Mouse (Mus musculus) left cerebral cortex, adult 18-20 months (tissue): Measurements from ENCODE around the gene Rpl36a. TPM values are rescaled to one million over a fixed set of nuclear protein-coding genes. Genes with fewer than 3 reads are reported as not detected.

Experiments used
- DNase-seq, 2 experiments: peaks; one replicate each; pipeline ENCODE4 v3.0.0; 2021 to 2022; ENCODE audit warnings: low spot score in 2 of 2, mixed read lengths in 1 of 2
- total RNA-seq, 2 experiments: library from RNA; stranded (reverse); gene quantifications; 2 replicates each; pipeline ENCODE4 v1.2.3; 2021

Rpl36a gene
- total RNA-seq, 2 experiments from 2014 or later: 131 to 132 TPM

GRCm38 (mm10) chrX:134589836-134590235 lies 4.4 kb downstream of the Rpl36a start:
- no peak for DNase-seq

- no peak for DNase-seq
Observed at GRCm38 (mm10) chrX:134599922-134600565, 14.6 kb downstream of the Rpl36a start.

DNA sequence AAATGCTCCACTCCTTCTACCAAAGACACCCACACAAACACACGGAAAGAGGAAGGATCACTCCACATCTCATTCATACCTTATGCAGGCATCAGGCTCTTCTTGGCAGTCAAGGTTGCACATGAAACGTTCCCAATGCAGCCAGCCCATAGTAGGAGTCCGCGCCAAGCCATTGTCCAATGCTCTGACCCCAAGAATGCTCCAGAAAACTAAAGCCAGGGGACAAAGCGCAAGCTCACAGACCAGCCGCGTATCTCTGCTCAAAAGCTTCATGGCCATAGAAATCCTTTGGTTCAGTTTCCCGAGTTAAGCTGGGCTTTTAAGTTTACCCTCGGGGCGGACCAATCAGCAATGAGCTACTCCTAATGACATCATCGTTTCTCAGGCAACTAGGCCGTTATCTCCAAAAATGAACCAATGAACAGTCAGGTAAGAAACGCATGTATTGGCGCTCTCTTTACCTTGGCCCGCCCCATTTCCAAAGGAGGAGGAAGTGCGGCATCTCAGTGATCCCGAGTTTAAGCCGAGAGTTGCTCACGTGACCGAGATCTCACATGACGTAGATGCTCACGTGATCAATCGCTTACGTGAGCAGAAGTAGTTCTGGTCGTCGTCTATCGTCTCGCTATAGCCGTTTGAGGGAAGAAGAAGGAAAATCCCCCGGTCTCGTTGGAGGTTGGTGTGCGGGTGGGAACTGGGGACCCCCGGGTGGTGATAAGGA lies 15.4 kb downstream of the Rpl36a start, which contains the start of the genes Gla and Hnrnph2:
TSS of gene Gla (minus strand) at position 467 of the 721 bp plus-strand sequence.
TSS of gene Hnrnph2 (plus strand) at position 521 of the 721 bp plus-strand sequence.
- peak; percentile 83 to 85 for DNase-seq

DNA sequence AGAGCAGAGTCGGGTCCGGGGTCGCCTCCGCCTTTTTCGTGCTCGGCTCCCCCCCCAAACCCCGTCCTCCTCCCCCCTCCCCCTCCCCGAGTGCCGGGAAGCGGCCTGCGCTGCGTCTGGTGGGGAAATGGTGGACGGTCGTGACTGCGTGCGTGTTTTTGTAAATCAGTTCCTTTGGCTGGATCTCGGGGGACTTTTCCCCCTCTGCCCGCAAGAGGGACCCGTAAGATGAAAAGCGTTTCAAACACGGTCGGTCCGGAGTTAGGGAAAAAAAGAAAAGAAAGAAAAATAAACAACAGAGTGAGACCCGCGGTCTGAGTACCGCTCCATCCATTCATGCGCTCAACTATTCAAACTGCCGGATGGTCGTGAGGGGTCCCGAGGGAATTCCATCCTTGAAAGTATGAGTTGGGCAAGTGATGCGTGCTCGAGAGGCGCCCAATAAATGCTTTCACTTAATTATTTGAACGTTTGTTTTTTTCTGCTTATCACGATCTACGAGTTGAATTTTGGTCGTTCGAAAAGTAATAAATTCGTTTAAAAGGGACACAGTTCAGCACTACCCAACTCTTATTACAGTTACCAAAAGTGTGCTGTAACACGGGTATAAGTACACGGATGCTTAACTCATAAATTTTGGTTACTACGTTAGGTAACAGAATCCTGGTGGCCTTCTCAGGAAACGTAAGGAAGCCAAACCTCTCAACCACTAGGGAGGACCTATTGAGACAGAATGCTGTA lies 16.1 kb downstream of the Rpl36a start:
- DNase-seq: no peak

DNA sequence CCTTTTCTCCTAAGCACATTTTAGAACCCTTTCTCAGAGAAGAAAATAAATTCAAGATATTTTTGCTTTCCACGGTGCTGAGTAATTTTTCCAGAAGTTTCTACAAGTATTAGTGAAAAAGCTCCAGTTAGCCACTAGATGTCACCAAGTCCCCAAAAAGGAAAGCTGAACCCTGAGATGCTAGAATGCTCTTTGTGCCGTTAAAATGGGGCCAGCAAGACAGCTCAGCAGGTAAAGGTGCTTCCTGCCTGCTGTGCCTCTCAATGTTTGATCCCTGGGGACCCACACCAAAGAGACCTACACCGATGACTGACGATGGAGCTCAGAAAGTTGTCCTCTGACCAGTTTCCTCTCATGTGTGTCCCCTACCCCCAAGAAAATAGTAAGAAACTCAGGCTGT lies 24.0 kb downstream of the Rpl36a start:
- no peak for DNase-seq

GRCm38 (mm10) chrX:134610984-134611383 lies 25.5 kb downstream of the Rpl36a start:
- DNase-seq: no peak

GRCm38 (mm10) chrX:134612285-134612959 lies 27.0 kb downstream of the Rpl36a start:
- no peak for DNase-seq

- DNase-seq: no peak
Observed at GRCm38 (mm10) chrX:134614306-134614705, 28.9 kb downstream of the Rpl36a start.

GRCm38 (mm10) chrX:134619695-134620094 lies 34.2 kb downstream of the Rpl36a start:
- no peak for DNase-seq

- no peak for DNase-seq
Observed at GRCm38 (mm10) chrX:134620254-134620865, 34.9 kb downstream of the Rpl36a start.

DNA sequence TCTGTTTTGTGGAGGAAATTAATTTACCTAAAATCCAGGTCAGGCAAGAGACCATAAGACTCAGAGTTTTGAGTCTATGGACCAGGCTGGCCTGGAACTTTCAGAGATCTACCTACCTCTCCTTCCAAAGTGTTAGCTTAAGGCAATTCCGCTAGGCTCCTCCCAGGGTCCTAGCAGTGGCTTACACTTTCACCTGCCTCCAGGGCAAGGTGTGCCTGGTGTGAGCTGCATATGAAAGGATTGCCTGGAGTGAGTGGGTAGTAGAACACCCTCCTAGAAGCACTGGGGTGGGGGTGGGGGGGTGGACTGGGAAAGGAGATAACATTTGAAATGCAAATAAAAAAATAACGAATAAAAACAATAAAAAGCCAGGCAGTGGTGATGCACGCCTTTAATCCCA lies 36.2 kb downstream of the Rpl36a start:
- no peak for DNase-seq

GRCm38 (mm10) chrX:134623350-134623749 lies 37.9 kb downstream of the Rpl36a start:
- DNase-seq: no peak

DNA sequence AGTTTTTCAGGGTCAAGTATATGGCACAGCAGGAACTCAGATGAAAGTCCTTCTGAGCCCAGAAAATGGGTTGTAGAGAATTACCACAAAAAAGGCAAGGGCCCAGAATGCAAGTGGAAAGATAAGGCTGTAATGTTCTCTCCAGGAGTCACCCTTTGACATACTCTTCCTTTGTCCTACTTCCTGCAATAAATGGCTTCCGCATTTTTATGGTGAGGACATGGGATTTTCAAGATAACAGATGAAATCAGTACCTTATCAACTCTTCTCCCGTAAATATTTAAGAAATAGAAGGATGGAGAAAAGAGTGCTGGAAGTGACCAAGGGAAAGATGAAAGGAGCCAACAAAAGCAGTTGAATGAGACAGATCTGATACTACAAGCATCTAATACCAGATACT lies 42.7 kb downstream of the Rpl36a start:
- DNase-seq: no peak

GRCm38 (mm10) chrX:134632710-134633109 lies 47.3 kb downstream of the Rpl36a start:
- DNase-seq: no peak

- no peak for DNase-seq
Observed at GRCm38 (mm10) chrX:134635111-134635510, 49.7 kb downstream of the Rpl36a start.

GRCm38 (mm10) chrX:134635860-134636259 lies 50.4 kb downstream of the Rpl36a start:
- DNase-seq: no peak

Other genes with a start within 250 kb of the Rpl36a start
- 10 to 100 TPM; 49.4 to 55.2 TPM for gene Drp2, start 181.1 kb upstream of the Rpl36a start, total RNA-seq
- not detected for gene Taf7l, start 109.2 kb upstream of the Rpl36a start, total RNA-seq
- gene Timm8a1, start 43.8 kb upstream of the Rpl36a start, total RNA-seq: 10 to 100 TPM; 14.2 to 18.6 TPM
- 1 to 10 TPM in 1 of 2 experiments, under 1 TPM in 1; 0.89 to 1.3 TPM for gene Btk, start 2.1 kb upstream of the Rpl36a start, total RNA-seq
- 10 to 100 TPM; 11.4 to 12.1 TPM for gene Gla, start 15.5 kb downstream of the Rpl36a start, total RNA-seq
- gene Hnrnph2, start 15.5 kb downstream of the Rpl36a start, total RNA-seq: 100 to 1,000 TPM; 161 to 167 TPM
- 10 to 100 TPM; 36.1 to 38.8 TPM for gene Armcx4, start 100.9 kb downstream of the Rpl36a start, total RNA-seq
- 10 to 100 TPM; 69.4 to 76.9 TPM for gene Armcx1, start 132.3 kb downstream of the Rpl36a start, total RNA-seq
- 1 to 10 TPM; 5.9 to 7.3 TPM for gene Armcx6, start 165.8 kb downstream of the Rpl36a start, total RNA-seq
- 10 to 100 TPM; 70.4 to 79.8 TPM for gene Armcx3, start 170.9 kb downstream of the Rpl36a start, total RNA-seq
- 10 to 100 TPM; 87.5 to 94.1 TPM for gene Armcx2, start 223.6 kb downstream of the Rpl36a start, total RNA-seq